Mouse (Mus musculus): ENCODE measurements around the gene Kptn. TPM values are rescaled to one million over a fixed set of nuclear protein-coding genes. Genes with fewer than 3 reads are reported as not detected.

Kptn gene
- polyA plus RNA-seq, 1 experiment from 2014 or later = 31.2 TPM

DNA sequence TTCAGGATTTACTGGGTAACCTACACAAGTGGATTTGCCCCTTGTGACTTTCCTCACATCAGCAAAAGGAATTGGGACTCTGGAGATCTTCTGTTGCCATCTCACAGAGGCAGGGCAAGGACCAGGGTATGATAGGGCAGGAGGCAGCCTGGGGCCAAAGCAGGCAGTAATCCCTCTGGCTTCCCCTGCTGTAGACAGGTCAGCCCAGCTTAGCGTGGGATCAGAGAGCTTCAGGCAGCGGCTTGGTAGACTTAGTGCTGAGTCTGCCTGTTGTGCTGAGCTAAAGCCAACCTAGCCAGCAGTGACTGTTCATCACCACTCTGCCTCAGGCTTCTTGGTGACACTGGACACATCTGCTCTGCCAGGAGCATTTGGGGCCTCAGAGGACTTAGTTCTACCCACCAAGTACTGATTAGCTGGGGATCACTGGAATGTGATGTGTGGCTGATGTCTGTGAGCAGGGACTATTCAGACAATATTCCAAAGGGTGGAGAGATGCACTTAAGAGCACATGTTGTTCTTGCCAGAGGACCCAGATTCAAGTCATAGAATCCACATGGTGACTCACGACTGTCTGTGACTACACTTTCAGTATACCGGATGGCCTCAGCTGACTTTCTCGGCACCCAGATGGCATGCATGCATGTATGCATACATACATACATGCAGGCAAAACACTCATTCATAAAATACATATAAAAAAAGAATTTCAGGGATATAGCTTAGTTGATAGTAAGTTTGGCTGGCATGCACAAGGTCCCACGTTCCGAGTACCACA, 14.9 kb upstream of the Kptn start:
- Histone ChIP-seq H3K4me1 (ENCODE audit: control insufficient read depth in 2 of 2, insufficient read depth in 2 of 2, low read length in 2 of 2) (peaks cover 0 to 10% of the 10 kb centered on the region in 2 experiments; a peak in 2 of 4 replicates), H3K4me3 (ENCODE audit: control insufficient read depth in 1 of 2, insufficient read depth in 1 of 2, low read depth in 1 of 2, low read length in 2 of 2) (no peak overlapping the region), H3K4me2 (ENCODE audit: low read length) (no peak overlapping the region), H3K27me3 (ENCODE audit: control insufficient read depth, insufficient read depth, low read length) (no peaks in the 10 kb centered on the region), H3K27ac (replicated peaks in 1 of 2; ENCODE audit: control insufficient read depth in 1 of 2, insufficient read depth in 1 of 2, low read depth in 2 of 2, low read length in 2 of 2) (no peak overlapping the region), H3K9me3 (ENCODE audit: control insufficient read depth, low read length) (no peaks in the 10 kb centered on the region), H3K36me3 (ENCODE audit: control insufficient read depth, insufficient read depth, low read length) (peaks cover 63% of the 10 kb centered on the region), H3K9ac (ENCODE audit: low read length) (no peak overlapping the region)
- ATAC-seq (ENCODE audit: insufficient number of reproducible peaks, insufficient read depth, low FRiP score, low read depth) = no peak
- WGBS = 89% methylated on average over 7 of the region's 7 CpGs

DNA sequence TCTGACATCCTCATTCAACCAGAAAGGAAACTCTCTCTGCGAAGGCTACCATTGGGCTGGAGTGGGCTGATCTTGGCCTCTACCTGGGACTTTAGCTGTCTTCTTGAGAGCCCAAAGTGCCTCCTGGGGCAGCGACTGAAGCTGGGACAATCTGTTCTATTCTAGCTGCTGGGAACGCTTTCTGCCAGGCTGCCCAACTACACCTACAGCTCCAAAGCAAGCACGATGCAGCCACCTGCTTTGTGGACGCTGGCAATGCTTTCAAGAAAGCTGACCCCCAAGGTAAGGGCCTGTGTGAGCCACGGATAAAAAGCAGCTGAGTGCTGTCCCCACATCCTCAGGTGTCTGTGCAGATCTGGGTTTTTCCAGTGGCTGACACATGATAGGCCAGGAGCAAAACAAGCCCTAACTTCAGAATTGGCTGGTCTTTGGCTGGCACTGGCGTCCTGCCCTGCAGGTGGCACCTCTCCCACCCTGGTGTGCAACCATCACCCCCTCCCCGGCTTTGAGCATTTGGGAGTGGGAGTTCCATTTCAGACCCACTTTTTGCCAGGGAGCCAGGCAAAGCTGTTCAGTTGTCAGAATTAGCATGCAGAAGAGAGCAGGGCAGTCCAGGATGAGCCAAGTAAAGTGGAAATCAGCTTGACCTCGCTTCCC, 10.7 kb upstream of the Kptn start:
- H3K4me2 ChIP-seq (ENCODE audit: low read length) = no peak overlapping the region
- H3K4me3 ChIP-seq (ENCODE audit: control insufficient read depth in 1 of 2, insufficient read depth in 1 of 2, low read depth in 1 of 2, low read length in 2 of 2) = no peak overlapping the region
- ATAC-seq (ENCODE audit: insufficient number of reproducible peaks, insufficient read depth, low FRiP score, low read depth) = no peak
- H3K9me3 ChIP-seq (ENCODE audit: control insufficient read depth, low read length) = no peaks in the 10 kb centered on the region
- H3K9ac ChIP-seq (ENCODE audit: low read length) = no peak overlapping the region
- 87% methylated on average over 9 of the region's 9 CpGs for WGBS
- no peaks in the 10 kb centered on the region for H3K27me3 ChIP-seq (ENCODE audit: control insufficient read depth, insufficient read depth, low read length)
- H3K27ac ChIP-seq (replicated peaks in 1 of 2; ENCODE audit: control insufficient read depth in 1 of 2, insufficient read depth in 1 of 2, low read depth in 2 of 2, low read length in 2 of 2) = no peak overlapping the region
- no peaks in the 10 kb centered on the region for H3K4me1 ChIP-seq (ENCODE audit: control insufficient read depth in 2 of 2, insufficient read depth in 2 of 2, low read length in 2 of 2)
- peaks cover 83% of the 10 kb centered on the region for H3K36me3 ChIP-seq (ENCODE audit: control insufficient read depth, insufficient read depth, low read length)

DNA sequence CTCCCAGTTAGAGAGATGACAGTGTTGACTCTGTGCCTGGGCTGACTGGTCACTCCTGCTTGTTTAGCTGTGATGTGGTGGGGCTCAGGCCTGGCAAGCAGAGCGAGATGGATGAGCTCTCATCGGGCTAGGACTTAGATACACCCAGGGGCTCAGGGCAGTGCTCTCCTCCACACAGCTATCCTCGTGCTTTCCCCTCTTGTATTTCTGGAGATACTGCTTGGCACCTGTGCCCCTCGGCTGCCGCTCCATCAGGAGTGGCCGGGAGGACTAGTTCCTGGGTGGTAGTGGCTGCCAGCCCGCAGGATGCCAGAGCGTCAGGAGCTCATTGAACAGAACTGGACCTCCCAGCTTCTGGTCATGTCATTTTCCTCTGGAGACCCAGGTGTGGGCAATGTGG, 9.5 kb upstream of the Kptn start:
- no peaks in the 10 kb centered on the region for H3K9me3 ChIP-seq (ENCODE audit: control insufficient read depth, low read length)
- no peak overlapping the region for H3K4me2 ChIP-seq (ENCODE audit: low read length)
- H3K27me3 ChIP-seq (ENCODE audit: control insufficient read depth, insufficient read depth, low read length) = no peaks in the 10 kb centered on the region
- H3K27ac ChIP-seq (replicated peaks in 1 of 2; ENCODE audit: control insufficient read depth in 1 of 2, insufficient read depth in 1 of 2, low read depth in 2 of 2, low read length in 2 of 2) = no peak overlapping the region
- WGBS = 96% methylated on average over 8 of the region's 8 CpGs
- no peaks in the 10 kb centered on the region for H3K4me1 ChIP-seq (ENCODE audit: control insufficient read depth in 2 of 2, insufficient read depth in 2 of 2, low read length in 2 of 2)
- H3K9ac ChIP-seq (ENCODE audit: low read length) = no peak overlapping the region
- H3K36me3 ChIP-seq (ENCODE audit: control insufficient read depth, insufficient read depth, low read length) = peaks cover 84% of the 10 kb centered on the region
- no peak overlapping the region for H3K4me3 ChIP-seq (ENCODE audit: control insufficient read depth in 1 of 2, insufficient read depth in 1 of 2, low read depth in 1 of 2, low read length in 2 of 2)
- ATAC-seq (ENCODE audit: insufficient number of reproducible peaks, insufficient read depth, low FRiP score, low read depth) = no peak

DNA sequence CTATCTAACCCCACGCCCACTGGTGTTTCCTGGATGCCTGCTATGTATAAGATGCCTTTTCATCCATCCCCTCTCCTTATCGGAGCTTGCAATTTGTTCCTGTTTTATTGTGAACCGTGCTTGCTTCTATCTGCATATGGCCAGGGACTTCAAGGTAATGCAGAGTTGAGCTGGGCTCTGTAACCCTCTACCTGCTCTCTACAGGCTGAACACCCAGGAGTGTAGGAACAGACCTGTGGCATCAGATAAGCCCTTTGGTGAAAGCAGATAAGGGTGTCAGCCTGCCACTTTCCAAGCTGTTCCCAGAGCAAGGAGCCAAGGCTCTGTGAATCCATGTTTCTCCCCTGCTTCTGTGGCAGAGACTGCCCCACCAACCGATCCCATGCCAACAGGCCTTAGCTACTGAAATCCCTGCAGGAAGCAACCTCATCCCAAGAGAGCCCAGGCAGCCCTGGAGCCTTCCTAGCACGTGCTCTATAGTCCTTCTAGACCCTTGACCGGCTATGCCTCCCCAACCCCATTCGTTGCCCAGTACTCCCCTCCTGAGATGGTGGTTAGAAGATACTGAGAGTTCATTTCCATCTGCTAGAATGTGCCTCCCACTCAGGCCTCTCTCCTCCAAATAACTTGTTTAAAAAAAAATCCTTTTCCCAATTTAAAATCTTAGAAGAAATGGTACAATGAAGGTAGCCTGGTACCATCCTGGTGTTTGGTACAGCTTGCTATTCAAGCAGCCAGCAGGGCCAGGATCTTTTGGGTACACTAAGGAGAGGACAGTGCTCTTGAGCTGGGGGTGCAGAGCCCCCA, 8.2 kb upstream of the Kptn start:
- Histone ChIP-seq H3K27me3 (ENCODE audit: control insufficient read depth, insufficient read depth, low read length) (no peaks in the 10 kb centered on the region), H3K9ac (ENCODE audit: low read length) (no peak overlapping the region), H3K4me3 (ENCODE audit: control insufficient read depth in 1 of 2, insufficient read depth in 1 of 2, low read depth in 1 of 2, low read length in 2 of 2) (no peak overlapping the region), H3K9me3 (ENCODE audit: control insufficient read depth, low read length) (no peaks in the 10 kb centered on the region), H3K36me3 (ENCODE audit: control insufficient read depth, insufficient read depth, low read length) (peaks cover 95% of the 10 kb centered on the region), H3K4me2 (ENCODE audit: low read length) (no peak overlapping the region), H3K27ac (replicated peaks in 1 of 2; ENCODE audit: control insufficient read depth in 1 of 2, insufficient read depth in 1 of 2, low read depth in 2 of 2, low read length in 2 of 2) (no peak overlapping the region), H3K4me1 (ENCODE audit: control insufficient read depth in 2 of 2, insufficient read depth in 2 of 2, low read length in 2 of 2) (no peaks in the 10 kb centered on the region)
- ATAC-seq (ENCODE audit: insufficient number of reproducible peaks, insufficient read depth, low FRiP score, low read depth) = no peak
- WGBS = 92% methylated on average over 7 of the region's 7 CpGs

DNA sequence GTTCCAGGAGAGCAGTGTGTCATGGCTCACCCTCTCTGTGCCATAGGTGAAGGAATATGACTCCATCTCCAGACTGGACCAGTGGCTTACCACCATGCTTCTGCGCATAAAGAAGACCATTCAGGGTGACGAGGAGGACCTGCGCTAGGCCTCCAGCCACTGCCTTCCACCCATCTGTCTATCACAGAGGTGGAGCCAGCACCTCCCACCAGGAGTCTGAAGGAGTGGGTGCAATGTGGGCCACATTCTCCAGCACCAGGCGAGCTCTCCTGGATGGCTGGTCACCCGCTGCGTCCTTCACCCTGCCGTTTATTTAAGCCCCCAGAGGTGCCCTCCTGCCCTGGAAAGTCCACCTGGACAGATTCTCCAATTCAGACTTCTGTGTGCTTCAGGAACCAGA, 3.3 kb upstream of the Kptn start:
- peaks cover 67% of the 10 kb centered on the region for H3K36me3 ChIP-seq (ENCODE audit: control insufficient read depth, insufficient read depth, low read length)
- H3K27ac ChIP-seq (replicated peaks in 1 of 2; ENCODE audit: control insufficient read depth in 1 of 2, insufficient read depth in 1 of 2, low read depth in 2 of 2, low read length in 2 of 2) = no peak overlapping the region
- WGBS = 90% methylated on average over 7 of the region's 7 CpGs
- no peak for ATAC-seq (ENCODE audit: insufficient number of reproducible peaks, insufficient read depth, low FRiP score, low read depth)
- H3K4me2 ChIP-seq (ENCODE audit: low read length) = no peak overlapping the region
- no peak overlapping the region for H3K4me3 ChIP-seq (ENCODE audit: control insufficient read depth in 1 of 2, insufficient read depth in 1 of 2, low read depth in 1 of 2, low read length in 2 of 2)
- H3K9me3 ChIP-seq (ENCODE audit: control insufficient read depth, low read length) = no peaks in the 10 kb centered on the region
- H3K4me1 ChIP-seq (ENCODE audit: control insufficient read depth in 2 of 2, insufficient read depth in 2 of 2, low read length in 2 of 2) = peaks cover 4 to 18% of the 10 kb centered on the region in 2 experiments
- no peak overlapping the region for H3K9ac ChIP-seq (ENCODE audit: low read length)
- no peaks in the 10 kb centered on the region for H3K27me3 ChIP-seq (ENCODE audit: control insufficient read depth, insufficient read depth, low read length)

DNA sequence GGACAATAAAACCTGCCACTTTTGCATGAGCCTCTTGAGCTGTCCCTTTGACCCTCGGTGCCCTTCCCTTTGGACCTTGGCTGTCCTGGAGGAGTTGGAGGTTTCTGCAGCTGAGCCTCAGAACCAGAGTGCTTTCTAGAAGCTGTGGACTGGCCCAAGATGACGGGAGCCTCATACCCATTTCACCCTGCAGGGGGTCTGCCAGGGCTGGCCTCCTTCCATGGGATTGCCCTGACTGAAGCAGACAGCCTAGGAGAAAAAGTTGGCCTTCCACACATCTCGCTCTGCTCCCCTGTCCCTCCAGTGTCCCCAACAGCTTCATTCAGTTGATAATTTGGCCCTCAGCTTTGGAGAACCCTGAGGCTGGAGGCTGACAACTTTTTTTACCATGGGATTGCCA, 2.6 kb upstream of the Kptn start:
- no peak overlapping the region for H3K27ac ChIP-seq (replicated peaks in 1 of 2; ENCODE audit: control insufficient read depth in 1 of 2, insufficient read depth in 1 of 2, low read depth in 2 of 2, low read length in 2 of 2)
- H3K27me3 ChIP-seq (ENCODE audit: control insufficient read depth, insufficient read depth, low read length) = no peaks in the 10 kb centered on the region
- no peak overlapping the region for H3K4me3 ChIP-seq (ENCODE audit: control insufficient read depth in 1 of 2, insufficient read depth in 1 of 2, low read depth in 1 of 2, low read length in 2 of 2)
- WGBS = 84% methylated on average over 3 of the region's 3 CpGs
- ATAC-seq (ENCODE audit: insufficient number of reproducible peaks, insufficient read depth, low FRiP score, low read depth) = no peak
- H3K4me1 ChIP-seq (ENCODE audit: control insufficient read depth in 2 of 2, insufficient read depth in 2 of 2, low read length in 2 of 2) = peaks cover 4 to 18% of the 10 kb centered on the region in 2 experiments
- peaks cover 60% of the 10 kb centered on the region for H3K36me3 ChIP-seq (ENCODE audit: control insufficient read depth, insufficient read depth, low read length)
- H3K9ac ChIP-seq (ENCODE audit: low read length) = no peak overlapping the region
- H3K9me3 ChIP-seq (ENCODE audit: control insufficient read depth, low read length) = no peaks in the 10 kb centered on the region
- H3K4me2 ChIP-seq (ENCODE audit: low read length) = no peak overlapping the region

DNA sequence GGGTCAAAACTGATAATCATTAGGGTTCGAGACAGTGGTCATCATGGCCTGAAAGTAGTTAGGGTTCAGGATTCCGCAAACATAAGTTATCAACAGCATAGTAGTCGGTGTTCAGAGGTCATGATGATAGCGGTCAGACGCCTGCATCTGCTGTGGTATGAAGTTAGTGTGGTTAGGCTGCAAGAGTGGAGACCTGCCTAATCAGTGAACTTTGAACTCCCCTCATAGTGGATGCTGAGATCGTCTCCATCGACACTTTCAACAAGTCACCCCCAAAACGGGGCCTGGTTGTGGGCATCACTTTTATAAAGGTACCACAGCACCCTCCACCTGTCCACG, 536 bp downstream of the Kptn start:
- peaks cover 37% of the 10 kb centered on the region for H3K36me3 ChIP-seq (ENCODE audit: control insufficient read depth, insufficient read depth, low read length)
- no peaks in the 10 kb centered on the region for H3K9me3 ChIP-seq (ENCODE audit: control insufficient read depth, low read length)
- no peaks in the 10 kb centered on the region for H3K27me3 ChIP-seq (ENCODE audit: control insufficient read depth, insufficient read depth, low read length)
- H3K9ac ChIP-seq (ENCODE audit: low read length) = peak overlapping the region; percentile 87
- H3K4me1 ChIP-seq (ENCODE audit: control insufficient read depth in 2 of 2, insufficient read depth in 2 of 2, low read length in 2 of 2) = peaks cover 4 to 18% of the 10 kb centered on the region in 2 experiments
- peak overlapping the region; percentile 83 to 97 for H3K4me3 ChIP-seq (ENCODE audit: control insufficient read depth in 1 of 2, insufficient read depth in 1 of 2, low read depth in 1 of 2, low read length in 2 of 2)
- 28% methylated on average over 9 of the region's 9 CpGs for WGBS
- peak; percentile 32; the same call in 1 of the 2 replicates for ATAC-seq (ENCODE audit: insufficient number of reproducible peaks, insufficient read depth, low FRiP score, low read depth)
- no peak overlapping the region; a peak in 2 of 4 replicates for H3K27ac ChIP-seq (replicated peaks in 1 of 2; ENCODE audit: control insufficient read depth in 1 of 2, insufficient read depth in 1 of 2, low read depth in 2 of 2, low read length in 2 of 2)
- peak overlapping the region; percentile 83 for H3K4me2 ChIP-seq (ENCODE audit: low read length)

All from heart, embryonic 14.5 days (tissue).